Mouse (Mus musculus): ENCODE results near the gene Map6d1.

DNA sequence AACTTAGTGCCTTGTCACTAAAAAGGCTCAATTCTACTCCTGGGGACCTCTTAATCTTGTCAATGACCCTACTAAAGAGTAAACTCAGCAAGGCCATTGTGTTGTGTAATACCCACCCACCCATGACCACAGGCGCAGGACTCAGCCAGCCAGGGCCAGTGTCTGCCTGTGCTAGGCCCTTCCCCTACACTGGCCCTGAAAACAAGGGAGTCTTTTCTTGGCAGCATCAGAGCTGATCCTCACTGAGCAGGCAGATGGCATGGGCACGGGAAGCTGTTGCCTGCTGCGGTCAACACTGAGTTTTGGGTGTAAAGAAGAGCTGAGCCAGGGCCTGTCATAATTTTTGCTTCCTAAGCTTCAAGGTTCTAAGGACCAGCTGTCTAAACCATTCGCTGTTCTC lies 3.7 kb downstream of the Map6d1 start:
- TF ChIP-seq POLR2A (IDR thresholded peaks at IDR 0.05; ENCODE audit: extremely low read depth, insufficient read depth, low read length): no peak
- TF ChIP-seq CTCF (IDR thresholded peaks at IDR 0.05; ENCODE audit: low read depth, low read length): no peak
